Mouse (Mus musculus) bone marrow macrophage, adult 2 months (primary cell): ENCODE data around the gene Sstr4.

Experiments
- CTCF ChIP-seq: IDR thresholded peaks from 2 replicates; pipeline ENCODE4 v1.5.1; 2012; ENCODE audit warnings: low read depth, mild to moderate bottlenecking, low read length, moderate library complexity
- POLR2A ChIP-seq: IDR thresholded peaks from 2 replicates; pipeline ENCODE4 v1.6.1; 2012; ENCODE audit warnings: mild to moderate bottlenecking, low read depth, low read length, borderline replicate concordance

- TF ChIP-seq POLR2A (no peak), CTCF (no peak)
These were observed 7.2 kb upstream of the Sstr4 start for GRCm38 (mm10) chr2:148387652-148388581.
